Mouse (Mus musculus): ENCODE results near the gene Patj.

- TF ChIP-seq HCFC1 (IDR thresholded peaks at IDR 0.05; ENCODE audit: borderline replicate concordance, insufficient read depth, low read length) (no peak), ZNF384 (IDR thresholded peaks at IDR 0.05; ENCODE audit: low read depth, low read length) (no peak)
These were observed 226.6 kb downstream of the Patj start for GRCm38 (mm10) chr4:98622180-98622579.
